Mouse (Mus musculus): ENCODE measurements around the gene Olfr1338.
"Not testable (repeated sequence)": the region's sequence is repeated elsewhere in the genome, so short reads cannot be mapped to it uniquely, and the experiment has no call there.

The Olfr1338 gene

GRCm38 (mm10) chr4:118758637-118759036 lies at the start of gene Olfr1338:
Gene Olfr1338, minus strand, starts transcription at chr4:118758737.
- DNase-seq = no peak

DNA sequence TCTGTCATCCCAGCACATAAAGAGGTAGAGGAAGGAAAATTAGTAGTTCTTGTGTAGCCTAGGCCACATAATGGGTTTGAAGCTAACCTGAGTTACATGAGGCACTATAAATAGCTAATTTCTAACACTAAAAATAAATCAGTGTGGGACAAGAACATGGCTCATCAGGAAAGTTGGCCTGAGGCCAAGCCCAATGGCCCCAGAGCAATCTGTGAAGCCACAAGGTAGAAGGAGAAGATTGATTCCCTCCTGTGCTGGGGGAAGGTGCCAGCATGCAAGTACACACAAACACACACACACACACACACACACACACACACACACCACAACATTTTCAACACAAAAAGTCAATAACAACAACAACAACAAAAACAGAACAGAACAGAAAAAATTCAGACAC lies 34.3 kb upstream of the Olfr1338 start:
- DNase-seq = not testable (repeated sequence)

GRCm38 (mm10) chr4:118782486-118782885 lies 23.9 kb upstream of the Olfr1338 start, which contains the start of gene Olfr1337:
Gene Olfr1337, minus strand, starts transcription at chr4:118782586.
- no peak for DNase-seq

DNA sequence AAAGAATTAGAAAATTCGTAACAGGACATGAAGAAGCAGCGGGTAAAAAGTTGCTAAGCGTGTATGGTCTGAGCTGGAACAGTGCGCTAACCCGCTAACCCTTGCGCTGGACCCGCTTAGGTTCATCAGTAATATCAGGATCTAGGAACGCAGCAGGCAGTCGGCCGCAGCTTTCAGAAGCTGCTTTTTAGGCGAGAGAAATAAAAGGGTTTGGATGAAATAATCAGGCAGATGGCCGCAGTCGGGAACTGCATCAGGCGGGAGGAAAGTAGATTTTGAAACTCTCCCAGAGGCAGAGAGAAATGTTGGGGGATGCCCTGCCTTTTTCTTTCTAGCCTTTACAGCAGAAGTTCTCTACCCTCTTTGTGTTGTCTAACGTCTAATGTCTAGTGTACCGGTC lies 16.7 kb downstream of the Olfr1338 start:
- DNase-seq = no peak

DNA sequence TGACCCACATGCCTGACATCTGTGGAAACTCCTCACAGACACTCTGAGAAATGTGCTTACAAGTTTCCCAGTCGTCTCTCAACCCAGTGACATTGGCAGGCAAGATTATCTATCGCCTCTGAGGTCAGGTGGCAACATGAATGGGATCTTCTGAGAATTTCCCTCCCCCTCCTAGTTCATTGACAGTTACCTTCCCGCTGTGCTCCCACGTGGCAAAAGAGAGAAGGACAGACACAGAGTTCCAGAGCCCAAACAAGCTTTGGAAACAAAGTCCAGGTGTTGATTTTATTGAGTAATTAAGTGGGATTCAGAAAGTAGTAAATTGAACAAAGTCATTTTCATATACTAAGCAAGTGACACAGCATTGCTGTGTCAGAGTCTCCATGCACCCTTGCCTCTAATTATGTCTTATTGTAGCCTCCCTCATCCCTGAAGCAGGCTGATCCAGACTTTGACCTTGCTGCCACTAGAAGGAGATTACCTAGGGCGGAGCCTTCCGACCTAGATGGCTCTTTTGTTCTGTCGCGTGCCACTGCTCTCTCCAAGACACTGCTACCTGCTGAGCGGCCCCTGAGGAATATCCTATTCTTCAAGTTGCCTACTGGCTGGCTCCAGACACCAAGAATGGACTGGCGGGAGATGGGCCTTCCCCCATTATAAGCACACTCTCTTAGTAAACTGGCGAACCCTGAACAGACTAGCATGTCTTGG lies 17.4 kb downstream of the Olfr1338 start:
- DNase-seq = no peak

DNA sequence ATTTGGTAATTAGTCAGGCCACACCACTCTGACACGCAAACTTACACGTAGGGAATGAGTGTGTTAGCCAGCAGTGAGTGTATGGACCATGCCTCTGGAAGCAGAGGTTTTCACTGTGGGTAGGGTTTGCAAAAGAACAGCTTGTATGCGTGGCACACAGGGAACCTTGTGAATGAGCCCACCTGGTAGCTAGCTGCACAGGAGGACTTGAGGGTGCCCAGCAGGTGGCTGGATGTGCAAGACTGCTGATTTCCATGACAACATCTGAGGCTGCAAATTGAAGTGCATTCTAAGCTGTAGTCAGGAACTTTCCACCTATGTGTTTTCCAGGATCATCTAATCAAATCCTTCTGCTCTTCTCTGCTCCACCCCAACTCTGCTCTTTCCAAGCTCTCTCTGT lies 19.0 kb downstream of the Olfr1338 start:
- DNase-seq = no peak

DNA sequence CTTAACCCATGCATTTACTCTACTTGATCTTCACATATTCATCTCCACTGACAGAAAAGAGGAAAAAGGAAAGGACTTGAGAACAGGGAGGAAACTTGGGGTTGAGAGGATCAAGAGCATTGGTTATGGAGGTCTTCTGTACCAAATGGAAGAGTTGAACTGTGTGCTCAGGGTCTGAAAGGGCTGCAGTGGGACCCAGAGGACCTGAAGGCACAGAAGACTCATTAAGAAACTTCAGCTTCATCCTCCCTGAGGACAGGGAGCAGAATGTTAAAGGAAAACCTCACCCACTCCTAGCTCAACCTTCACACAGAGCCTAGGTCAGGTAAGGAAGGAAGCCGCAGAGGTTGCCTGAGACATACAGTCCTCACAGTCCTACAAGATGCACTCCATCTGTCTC lies 26.7 kb downstream of the Olfr1338 start, which contains the start of gene Olfr1339:
Olfr1339 (plus strand) TSS at position 301 of the 400 bp plus-strand sequence.
- DNase-seq = no peak

DNA sequence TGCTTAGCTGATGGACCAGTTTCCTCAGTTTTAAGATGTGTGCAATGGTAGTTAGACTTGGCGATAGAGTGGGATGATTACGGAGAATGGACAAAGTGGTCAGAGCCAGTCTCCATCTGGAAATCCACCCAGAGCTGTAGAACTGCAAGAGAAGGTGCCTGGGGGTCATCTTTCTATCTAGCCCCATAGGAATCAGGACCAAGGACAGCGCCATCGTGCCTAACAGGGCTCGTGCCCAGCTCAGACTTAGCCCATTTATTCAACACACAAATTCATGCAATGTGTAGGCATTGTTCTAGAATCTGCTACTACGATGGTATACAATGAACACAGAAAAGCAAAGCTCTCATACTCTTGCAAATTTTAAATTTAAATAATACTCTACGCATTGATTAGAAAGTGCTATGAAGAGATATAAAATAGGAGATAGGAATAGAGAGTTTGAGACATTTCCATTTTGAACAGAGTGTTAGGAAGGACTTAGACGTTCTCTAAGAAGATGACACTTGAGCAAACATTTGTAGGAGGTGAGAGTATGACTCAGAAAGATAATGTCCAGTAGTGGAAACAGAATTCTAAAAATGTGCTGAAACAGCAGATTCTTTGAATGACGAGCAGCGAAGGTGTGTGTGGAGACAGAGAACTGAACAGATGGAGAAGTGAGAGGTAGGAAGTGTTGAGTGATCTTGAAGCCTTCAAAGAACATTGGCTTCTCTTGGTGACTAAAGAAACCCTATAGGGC lies 36.6 kb downstream of the Olfr1338 start:
- DNase-seq = no peak

GRCm38 (mm10) chr4:118719838-118720237 lies 38.7 kb downstream of the Olfr1338 start, which contains the start of gene Olfr1340:
Gene Olfr1340, plus strand, starts transcription at chr4:118720138.
- DNase-seq = no peak

GRCm38 (mm10) chr4:118711656-118712055 lies 46.9 kb downstream of the Olfr1338 start:
- no peak for DNase-seq

- DNase-seq = no peak
These were observed 50.5 kb downstream of the Olfr1338 start for GRCm38 (mm10) chr4:118708086-118708485.

DNA sequence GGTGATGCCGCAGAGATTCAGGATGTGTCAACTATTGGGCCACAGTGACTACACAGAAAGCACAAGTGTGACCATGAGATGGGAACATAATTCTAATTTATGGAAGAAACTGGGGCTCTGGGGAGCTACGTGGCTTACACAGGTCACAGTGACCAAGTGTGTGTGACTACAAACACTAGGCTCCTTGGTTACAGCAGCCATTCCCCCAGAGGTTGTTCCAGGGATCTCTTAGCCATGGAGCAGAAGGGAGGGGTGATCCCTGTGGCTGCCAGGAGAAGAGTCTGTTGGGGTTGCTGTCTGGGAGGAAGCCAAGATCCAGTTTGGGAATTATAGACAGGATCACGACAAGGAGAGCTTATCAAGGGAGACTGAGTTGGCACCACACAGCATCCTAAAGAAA lies 55.3 kb downstream of the Olfr1338 start, which contains the start of gene Olfr1341:
Olfr1341 (plus strand) TSS at position 301 of the 400 bp plus-strand sequence.
- DNase-seq = no peak
